ENCODE assay signal across 9 mouse cellular contexts in the genomic region with DNA sequence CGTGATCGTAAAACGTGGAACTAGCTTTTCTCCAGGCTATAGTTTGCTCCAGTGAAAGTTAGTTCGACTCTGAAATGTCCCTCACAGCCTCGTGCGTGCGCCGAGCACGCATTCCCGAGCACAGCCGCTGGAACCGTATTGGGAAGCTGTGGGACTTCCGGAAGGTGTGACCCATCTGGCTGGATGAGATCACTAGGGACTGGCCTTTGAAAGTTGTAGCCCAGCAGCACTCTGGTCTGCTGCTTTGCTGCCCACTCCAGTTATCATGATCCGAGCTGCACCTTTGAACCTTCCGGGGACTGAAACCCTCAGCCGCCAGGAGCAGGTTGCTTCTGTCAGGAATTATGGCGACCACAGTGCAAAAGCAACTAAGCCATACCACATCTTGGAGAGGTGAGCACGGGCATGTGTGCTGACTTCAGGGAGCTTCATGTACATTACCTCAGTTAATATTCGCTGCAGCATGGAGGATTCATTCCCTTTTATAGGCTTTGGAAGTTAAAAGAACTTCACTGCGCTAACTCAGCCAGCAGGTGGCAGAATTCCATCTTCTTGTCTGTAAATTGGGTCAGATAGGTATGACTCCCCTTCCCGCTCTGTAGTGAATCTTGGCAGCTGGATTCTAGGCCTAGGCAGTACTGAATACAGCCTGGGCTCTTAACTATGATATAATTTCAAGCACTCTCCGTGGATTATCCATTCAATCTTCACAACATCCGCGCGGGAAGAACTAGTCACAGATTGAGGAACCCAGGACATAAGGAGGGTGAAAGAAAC. TPM values are rescaled to one million over a fixed set of nuclear protein-coding genes. Genes with fewer than 3 reads are reported as not detected.
DNase-seq lines count a peak whose midpoint lies in the region; ATAC-seq and TF ChIP-seq lines count a peak whose summit lies in the region.
"Had no signal": no experiment of that assay in that cellular context is flagged by ENCODE, and none has a peak within 500 bp of the region (broad histone marks: within the 10 kb centered on the region; RNA-seq: fewer than 3 reads in every experiment).

No protein-coding gene starts in this region.

- no peaks in the 10 kb centered on the region for H3K4me1 ChIP-seq in hindbrain, embryonic 11.5 days (replicated peaks; ENCODE audit: control insufficient read depth, insufficient read depth, low read length)
- H3K4me1 ChIP-seq in hindbrain, embryonic 13.5 days (replicated peaks) = no peaks in the 10 kb centered on the region
- no peaks in the 10 kb centered on the region for H3K4me1 ChIP-seq in cortical plate, adult 2 months (ENCODE audit: control insufficient read depth, insufficient read depth, low read length)
- H3K4me1 ChIP-seq in heart, postnatal 0 days (ENCODE audit: control insufficient read depth, insufficient read depth) = no peaks in the 10 kb centered on the region
- no peaks in the 10 kb centered on the region for H3K4me1 ChIP-seq in midbrain, postnatal 0 days (ENCODE audit: insufficient read depth, low read length)

- peak; percentile 28; the same call in 1 of the 2 replicates for TF ChIP-seq CTCF in cortical plate, adult 2 months (IDR thresholded peaks at IDR 0.05; ENCODE audit: extremely low read depth, insufficient read depth, low read length)
- TF ChIP-seq CTCF in heart, postnatal 0 days (IDR thresholded peaks at IDR 0.05; ENCODE audit: low read depth) = peak; percentile 59
- peak; percentile 74 for TF ChIP-seq CTCF in midbrain, postnatal 0 days (IDR thresholded peaks at IDR 0.05)

- H3K4me2 ChIP-seq in hindbrain, embryonic 11.5 days (replicated peaks; ENCODE audit: low read depth, low read length) = no peak overlapping the region
- no peak overlapping the region for H3K4me2 ChIP-seq in hindbrain, embryonic 13.5 days
- peak overlapping the region; percentile 39 for H3K4me2 ChIP-seq in heart, postnatal 0 days (ENCODE audit: low read depth, low read length)
- no peak overlapping the region for H3K4me2 ChIP-seq in midbrain, postnatal 0 days (ENCODE audit: low read depth, low read length, poor library complexity, severe bottlenecking)

- H3K27ac ChIP-seq in hindbrain, embryonic 11.5 days (ENCODE audit: low read depth, low read length) = no peak overlapping the region
- no peak overlapping the region for H3K27ac ChIP-seq in hindbrain, embryonic 13.5 days
- H3K27ac ChIP-seq in cortical plate, adult 2 months (ENCODE audit: insufficient read depth, low read length) = no peak overlapping the region
- no peak overlapping the region for H3K27ac ChIP-seq in heart, postnatal 0 days (ENCODE audit: low read depth)
- H3K27ac ChIP-seq in midbrain, postnatal 0 days (ENCODE audit: low read depth, low read length) = no peak overlapping the region

- H3K27me3 ChIP-seq in hindbrain, embryonic 11.5 days (ENCODE audit: control insufficient read depth, insufficient read depth, low read length) = peaks cover 55% of the 10 kb centered on the region
- peaks cover 95% of the 10 kb centered on the region for H3K27me3 ChIP-seq in hindbrain, embryonic 13.5 days
- peaks cover 22% of the 10 kb centered on the region; the same call in 1 of the 2 replicates for H3K27me3 ChIP-seq in heart, postnatal 0 days (ENCODE audit: control insufficient read depth, insufficient read depth, low read length)
- peaks cover 18% of the 10 kb centered on the region for H3K27me3 ChIP-seq in midbrain, postnatal 0 days (ENCODE audit: insufficient read depth, low read length)

- intact Hi-C loops in left cerebral cortex, postnatal 4 days (cut with DNase I) = loop anchor here (10.0 kb wide), 1 partner anchor 248 kb away; no protein-coding TSS in a partner anchor

- no peak for TF ChIP-seq POLR2A in cortical plate, adult 2 months (IDR thresholded peaks at IDR 0.05; ENCODE audit: extremely low read depth, insufficient read depth, low read length)

- DNase-seq in hindbrain, embryonic 11.5 days (ENCODE audit: low spot score) = peak; percentile 73
- peak; percentile 85 for DNase-seq in ES-CJ7 (ENCODE audit: low read depth, low spot score)
- DNase-seq in heart, postnatal 0 days (ENCODE audit: low spot score) = no peak
- DNase-seq in left cerebral cortex, postnatal 4 days = peak; percentile 37
- DNase-seq in midbrain, postnatal 0 days (ENCODE audit: low spot score) = peak; percentile 76
- DNase-seq in urinary bladder, postnatal 4 days (ENCODE audit: low spot score in 2 of 2) = no peak

- no peak for ATAC-seq in hindbrain, embryonic 11.5 days (ENCODE audit: low FRiP score)
- ATAC-seq in hindbrain, embryonic 13.5 days (ENCODE audit: low FRiP score) = no peak
- no peak for ATAC-seq in heart, postnatal 0 days (ENCODE audit: insufficient read depth, low read depth)
- ATAC-seq in midbrain, postnatal 0 days (ENCODE audit: low FRiP score) = no peak

- H3K4me3 ChIP-seq in hindbrain, embryonic 11.5 days (ENCODE audit: low read depth, low read length) = no peak overlapping the region
- H3K4me3 ChIP-seq in hindbrain, embryonic 13.5 days = no peak overlapping the region
- no peak overlapping the region for H3K4me3 ChIP-seq in cortical plate, adult 2 months (ENCODE audit: insufficient read depth, low read length)
- no peak overlapping the region for H3K4me3 ChIP-seq in heart, postnatal 0 days (ENCODE audit: low read depth, low read length)
- no peak overlapping the region for H3K4me3 ChIP-seq in midbrain, postnatal 0 days (ENCODE audit: low read depth, low read length)
- H3K4me3 ChIP-seq: erythroblast, embryonic 14.5 days had no signal

- no peak for TF ChIP-seq EP300 in heart, postnatal 0 days (IDR thresholded peaks at IDR 0.05; ENCODE audit: low read depth)

- no peaks in the 10 kb centered on the region for H3K9me3 ChIP-seq in hindbrain, embryonic 11.5 days (ENCODE audit: control insufficient read depth, low read length)
- no peaks in the 10 kb centered on the region for H3K9me3 ChIP-seq in hindbrain, embryonic 13.5 days
- H3K9me3 ChIP-seq in heart, postnatal 0 days (replicated peaks; ENCODE audit: control insufficient read depth, low read length) = no peaks in the 10 kb centered on the region
- no peaks in the 10 kb centered on the region for H3K9me3 ChIP-seq in midbrain, postnatal 0 days (ENCODE audit: low read length)

- no peak overlapping the region for H3K9ac ChIP-seq in hindbrain, embryonic 11.5 days (ENCODE audit: low read depth, low read length)
- no peak overlapping the region for H3K9ac ChIP-seq in hindbrain, embryonic 13.5 days
- H3K9ac ChIP-seq in heart, postnatal 0 days (replicated peaks; ENCODE audit: low read depth, low read length) = no peak overlapping the region
- no peak overlapping the region for H3K9ac ChIP-seq in midbrain, postnatal 0 days (replicated peaks; ENCODE audit: low read length, poor library complexity, severe bottlenecking)

- 30% methylated on average over 25 of the region's 25 CpGs for WGBS in hindbrain, embryonic 11.5 days
- WGBS in hindbrain, embryonic 13.5 days = 29% methylated on average over 25 of the region's 25 CpGs
- 22% methylated on average over 25 of the region's 25 CpGs for whole genome bisulfite sequencing in heart, postnatal 0 days
- WGBS in midbrain, postnatal 0 days = 45% methylated on average over 25 of the region's 25 CpGs

- no peaks in the 10 kb centered on the region for H3K36me3 ChIP-seq in hindbrain, embryonic 11.5 days (ENCODE audit: control insufficient read depth, insufficient read depth, low read length)
- no peaks in the 10 kb centered on the region for H3K36me3 ChIP-seq in hindbrain, embryonic 13.5 days
- no peaks in the 10 kb centered on the region for H3K36me3 ChIP-seq in heart, postnatal 0 days (replicated peaks; ENCODE audit: control insufficient read depth, insufficient read depth, low read length)
- no peaks in the 10 kb centered on the region for H3K36me3 ChIP-seq in midbrain, postnatal 0 days (ENCODE audit: insufficient read depth, low read length)

RNA-seq across cellular contexts. Expression of a gene that starts 6.0 kb away (rescaled TPM):
- 3.3 and 4.4 TPM in 2 replicates for polyA plus RNA-seq in hindbrain, embryonic 11.5 days (2014; fragmentation: Nextera tagmentation; extraction: Ambion mirVana)
- 3.1 and 3.5 TPM in 2 replicates for polyA plus RNA-seq in hindbrain, embryonic 13.5 days (2015; fragmentation: Nextera tagmentation; extraction: Ambion mirVana)
- 15.8 and 16.3 TPM in 2 replicates for polyA plus RNA-seq in cortical plate, adult 2 months (2012; rRNA removed)
- 2.4 and 3.4 TPM in 2 replicates for total RNA-seq in heart, postnatal 0 days (2014; rRNA removed; ENCODE audit: low replicate concordance)
- 16.5 and 17.5 TPM in 2 replicates for polyA plus RNA-seq in heart, postnatal 0 days (2015; fragmentation: Nextera tagmentation; extraction: Ambion mirVana)
- 1 to 10 TPM; 4.7 to 5.5 TPM for total RNA-seq in left cerebral cortex, postnatal 4 days (2021)
- 0.38 and 2.4 TPM in 2 replicates for total RNA-seq in midbrain, postnatal 0 days (2014; rRNA removed)
- 5.5 and 6.1 TPM in 2 replicates for polyA plus RNA-seq in midbrain, postnatal 0 days (2015; fragmentation: Nextera tagmentation; extraction: Ambion mirVana)

RNA-seq across cellular contexts. Expression of a gene that starts 25.2 kb away (rescaled TPM):
- polyA plus RNA-seq in hindbrain, embryonic 11.5 days (2014; fragmentation: Nextera tagmentation; extraction: Ambion mirVana) = 53.5 and 56.8 TPM in 2 replicates
- polyA plus RNA-seq in hindbrain, embryonic 13.5 days (2015; fragmentation: Nextera tagmentation; extraction: Ambion mirVana) = 50.8 and 52.5 TPM in 2 replicates
- 28.0 and 28.7 TPM in 2 replicates for polyA plus RNA-seq in cortical plate, adult 2 months (2012; rRNA removed)
- total RNA-seq in heart, postnatal 0 days (2014; rRNA removed; ENCODE audit: low replicate concordance) = 34.7 and 45.5 TPM in 2 replicates
- 27.1 and 28.4 TPM in 2 replicates for polyA plus RNA-seq in heart, postnatal 0 days (2015; fragmentation: Nextera tagmentation; extraction: Ambion mirVana)
- 10 to 100 TPM; 47.5 to 49.2 TPM for total RNA-seq in left cerebral cortex, postnatal 4 days (2021)
- total RNA-seq in midbrain, postnatal 0 days (2014; rRNA removed) = 35.5 and 50.6 TPM in 2 replicates
- polyA plus RNA-seq in midbrain, postnatal 0 days (2015; fragmentation: Nextera tagmentation; extraction: Ambion mirVana) = 35.9 and 38.1 TPM in 2 replicates

Comparison
In these comparisons a context has a peak if more than half of its experiments do, and no peak if none do; other contexts are left out.
1. DNase-seq: peak in hindbrain, embryonic 11.5 days (single experiment), ES-CJ7 (single experiment), left cerebral cortex, postnatal 4 days (single experiment) and midbrain, postnatal 0 days (single experiment); none in heart, postnatal 0 days (single experiment) and urinary bladder, postnatal 4 days (0 of 2).
2. Peak in every context shown above with its lines, with median percentiles within 50 percentile points of each other: CTCF ChIP-seq.